Mouse (Mus musculus): ENCODE measurements around the gene Pdyn.

The Pdyn gene

GRCm38 (mm10) chr2:129653632-129654031 lies 46.0 kb downstream of the Pdyn start:
- DNase-seq, result no peak

GRCm38 (mm10) chr2:129652616-129653015 lies 47.0 kb downstream of the Pdyn start:
- DNase-seq, result no peak
